Mouse (Mus musculus): ENCODE results near the gene Ptbp1.

The Ptbp1 gene

DNA sequence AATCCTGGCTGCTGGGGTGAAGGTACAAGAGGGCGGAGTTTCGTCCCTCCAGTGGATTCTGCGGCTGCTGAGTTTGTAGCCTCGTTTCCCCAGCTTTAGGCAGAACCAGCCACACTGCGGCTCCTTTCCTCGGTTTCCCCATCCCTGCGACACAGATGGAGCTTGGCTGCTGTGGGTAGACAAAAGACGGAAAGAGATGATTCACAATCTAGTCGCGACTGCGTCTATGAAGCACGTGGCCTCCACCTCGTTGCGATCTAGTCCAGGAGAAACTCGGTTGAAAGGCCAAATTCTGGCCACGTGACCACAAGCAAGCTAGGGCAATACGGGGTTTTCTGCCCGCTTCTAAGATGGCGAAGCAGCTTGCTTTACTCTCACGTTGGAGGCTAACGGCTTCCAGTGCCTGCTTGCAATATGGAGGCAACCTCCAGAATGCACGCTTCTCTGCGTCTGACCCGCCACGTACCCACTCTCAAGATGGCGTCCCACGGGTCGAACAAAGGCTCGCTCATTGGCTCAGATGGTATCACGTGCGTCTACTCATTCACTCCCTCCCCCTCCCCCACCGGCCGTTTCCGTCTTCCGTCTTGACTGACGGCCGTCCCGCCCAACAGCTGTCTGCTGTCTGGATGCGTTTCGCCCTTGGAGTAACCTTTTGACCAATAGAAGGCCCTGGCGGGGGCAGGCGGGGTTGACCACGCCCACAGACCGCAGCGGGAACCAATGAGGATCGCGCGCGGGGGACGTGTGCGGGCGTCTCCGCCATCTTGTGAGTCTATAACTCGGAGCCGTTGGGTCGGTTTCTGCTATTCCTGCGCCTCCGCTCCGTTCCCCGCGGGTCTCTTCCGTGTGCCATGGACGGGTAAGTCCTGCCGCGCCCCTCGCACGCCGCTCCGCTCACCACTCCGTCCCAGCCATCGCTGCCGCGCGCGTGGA is at the start of gene Ptbp1:
Gene Ptbp1 (plus strand): TSS at position 568 of the 936 bp plus-strand sequence.
- peak; percentile 100 for DNase-seq (ENCODE audit: low read depth, low spot score)

DNA sequence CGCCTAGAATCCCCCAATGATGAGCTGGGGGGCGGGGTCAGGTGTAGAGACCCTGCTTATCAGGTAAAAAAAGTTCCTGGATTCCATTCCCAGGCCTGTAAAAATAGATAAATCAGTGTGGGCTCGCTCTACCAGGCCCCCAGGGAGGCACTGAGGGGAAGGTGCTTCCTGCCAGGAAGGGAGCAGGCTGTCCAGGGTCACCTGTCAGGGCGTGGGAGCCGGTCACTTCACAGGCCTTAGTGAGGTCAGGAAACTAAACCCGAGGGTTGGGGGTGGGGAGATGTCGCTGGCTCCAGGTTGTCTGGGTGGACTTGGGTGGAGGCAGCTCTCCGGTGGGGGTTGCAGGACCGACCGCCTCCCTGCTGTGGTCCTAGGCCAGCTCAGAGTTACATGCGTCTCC is 48.6 kb upstream of the Ptbp1 start:
- DNase-seq (ENCODE audit: low read depth, low spot score), result no peak

GRCm38 (mm10) chr10:79806331-79806730 is 47.9 kb upstream of the Ptbp1 start:
- DNase-seq (ENCODE audit: low read depth, low spot score), result no peak

- no peak for DNase-seq (ENCODE audit: low read depth, low spot score)
These were observed 47.3 kb upstream of the Ptbp1 start for GRCm38 (mm10) chr10:79806972-79807371.

DNA sequence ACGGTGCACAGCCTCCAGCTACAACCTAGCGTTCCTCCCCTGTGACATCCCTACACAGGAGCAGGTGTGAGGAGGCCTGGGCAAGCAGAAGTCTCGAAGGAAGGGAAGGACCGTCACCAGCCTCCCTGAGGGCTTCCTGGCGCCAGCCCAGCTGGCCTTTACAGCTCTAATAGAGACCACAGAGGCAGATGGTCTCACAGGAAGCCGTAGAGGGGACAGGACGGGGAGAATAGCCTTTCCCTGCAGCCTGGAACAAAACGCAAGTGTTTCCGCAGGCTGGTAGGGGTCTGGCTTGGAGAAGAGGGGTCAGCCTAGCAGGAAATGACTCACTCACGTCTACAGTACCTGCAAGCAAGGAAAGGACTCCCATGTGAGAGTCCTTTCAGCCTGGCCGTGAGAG is 46.4 kb upstream of the Ptbp1 start:
- DNase-seq (ENCODE audit: low read depth, low spot score), result no peak

GRCm38 (mm10) chr10:79808728-79809127 is 45.5 kb upstream of the Ptbp1 start:
- DNase-seq (ENCODE audit: low read depth, low spot score), result no peak

- peak; percentile 47 for DNase-seq (ENCODE audit: low read depth, low spot score)
These were observed 42.2 kb upstream of the Ptbp1 start for GRCm38 (mm10) chr10:79811736-79812637.

DNA sequence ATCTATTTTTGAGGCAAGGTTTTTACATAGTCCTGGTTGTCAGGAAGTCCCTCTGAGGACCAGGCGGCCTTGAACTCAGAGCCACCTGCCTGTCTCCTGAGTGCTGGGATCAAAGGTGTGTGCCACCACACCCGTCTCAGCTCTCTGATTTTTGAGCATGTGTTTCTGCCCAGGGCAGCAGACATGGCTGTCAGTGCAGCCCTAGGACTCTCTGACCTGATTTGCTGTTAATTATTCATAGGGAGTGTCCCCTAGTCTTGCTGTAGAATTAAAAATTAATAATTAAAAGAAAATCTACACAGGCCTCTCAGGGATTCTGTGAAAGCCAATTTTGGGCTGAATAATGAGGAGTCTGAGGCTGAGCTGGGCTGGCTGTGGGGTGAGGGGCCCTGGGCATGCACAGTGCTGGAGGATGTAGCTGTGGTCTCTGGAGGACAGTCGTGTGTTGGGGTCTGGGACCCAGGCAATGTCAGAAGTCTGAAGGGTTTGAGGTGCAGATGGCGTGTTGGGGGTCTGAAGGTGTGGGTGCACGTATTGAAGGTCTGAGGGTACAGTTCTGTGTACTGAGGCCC is 39.9 kb upstream of the Ptbp1 start:
- no peak for DNase-seq (ENCODE audit: low read depth, low spot score)

GRCm38 (mm10) chr10:79815671-79816494 is 38.3 kb upstream of the Ptbp1 start:
- DNase-seq (ENCODE audit: low read depth, low spot score), result no peak

- no peak for DNase-seq (ENCODE audit: low read depth, low spot score)
These were observed 37.1 kb upstream of the Ptbp1 start for GRCm38 (mm10) chr10:79817111-79817510.

- no peak for DNase-seq (ENCODE audit: low read depth, low spot score)
These were observed 36.0 kb upstream of the Ptbp1 start for GRCm38 (mm10) chr10:79818225-79818624.

DNA sequence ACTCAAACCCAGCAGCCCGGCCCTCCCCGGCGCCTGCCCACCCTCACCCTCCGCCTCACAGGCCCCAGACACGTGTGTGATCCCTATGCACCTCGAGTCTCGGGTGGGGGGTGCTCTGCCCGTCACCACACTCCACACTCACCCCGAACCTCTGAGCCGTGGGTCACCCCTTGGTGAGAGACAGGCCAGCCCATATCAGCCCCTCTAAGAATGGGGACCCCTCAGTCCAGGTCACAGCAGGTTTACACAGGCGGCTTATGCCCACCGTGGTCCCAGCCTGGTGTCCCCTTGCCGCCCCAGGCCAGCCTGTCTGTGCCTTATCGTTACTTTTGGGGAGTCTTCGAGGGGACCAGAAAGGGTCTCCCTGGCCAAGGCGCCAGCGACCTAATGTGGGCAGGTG is 34.6 kb upstream of the Ptbp1 start:
- DNase-seq (ENCODE audit: low read depth, low spot score), result no peak

GRCm38 (mm10) chr10:79820277-79820676 is 34.0 kb upstream of the Ptbp1 start:
- DNase-seq (ENCODE audit: low read depth, low spot score), result no peak

GRCm38 (mm10) chr10:79820782-79821181 is 33.4 kb upstream of the Ptbp1 start, which contains the start of gene Misp:
Gene Misp (plus strand): TSS chr10:79820989.
- no peak for DNase-seq (ENCODE audit: low read depth, low spot score)

GRCm38 (mm10) chr10:79821731-79822130 is 32.5 kb upstream of the Ptbp1 start:
- DNase-seq (ENCODE audit: low read depth, low spot score), result no peak

- no peak for DNase-seq (ENCODE audit: low read depth, low spot score)
These were observed 31.9 kb upstream of the Ptbp1 start for GRCm38 (mm10) chr10:79822372-79822771.

DNA sequence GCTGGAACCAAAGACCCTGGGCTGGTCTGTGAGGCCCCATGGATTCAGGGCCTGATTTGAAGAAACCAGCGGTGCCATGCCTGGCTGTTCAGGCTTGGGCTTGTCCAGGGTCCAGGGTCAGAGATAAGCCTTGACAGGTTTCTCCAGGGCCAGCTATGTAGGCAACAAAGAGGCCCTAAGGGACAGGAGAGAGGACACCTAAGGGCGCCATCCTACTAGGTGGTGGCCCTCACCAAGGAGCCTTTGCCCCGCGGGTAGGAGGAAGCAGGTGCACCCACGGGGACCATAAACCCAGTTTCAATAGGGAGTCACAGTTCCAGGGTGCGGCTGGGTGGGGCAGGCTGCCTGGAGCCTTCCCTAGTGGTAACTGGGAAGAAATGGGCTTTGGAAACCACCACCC is 31.2 kb upstream of the Ptbp1 start:
- DNase-seq (ENCODE audit: low read depth, low spot score), result no peak

GRCm38 (mm10) chr10:79824413-79824812 is 29.8 kb upstream of the Ptbp1 start:
- peak; percentile 35 for DNase-seq (ENCODE audit: low read depth, low spot score)

GRCm38 (mm10) chr10:79831583-79831982 is 22.6 kb upstream of the Ptbp1 start:
- no peak for DNase-seq (ENCODE audit: low read depth, low spot score)

- DNase-seq (ENCODE audit: low read depth, low spot score), result no peak
These were observed 22.0 kb upstream of the Ptbp1 start for GRCm38 (mm10) chr10:79832026-79832785.

Data from skeletal muscle tissue, adult 2 months (tissue).